Comparison of ENCODE assay signal across 27 mouse cellular contexts in genomic region chr7:98995126-98995727, GRCm38 (mm10).
A peak's percentile ranks its signal among the peaks of the same experiment; 100 is the strongest.
DNase-seq lines count a peak whose midpoint lies in the region; ATAC-seq and TF ChIP-seq lines count a peak whose summit lies in the region.
"Had no signal": no experiment of that assay in that cellular context is flagged by ENCODE, and none has a peak within 500 bp of the region (broad histone marks: within the 10 kb centered on the region; RNA-seq: fewer than 3 reads in every experiment).

No protein-coding gene starts in this region.

- no peak overlapping the region for H3K4me2 ChIP-seq in liver, postnatal 0 days (ENCODE audit: low read depth, low read length)
- H3K4me2 ChIP-seq: embryonic facial prominence, embryonic 13.5 days; forebrain, embryonic 15.5 days; heart, embryonic 15.5 days; limb, embryonic 12.5 days; liver, embryonic 15.5 days; midbrain, embryonic 11.5 days; neural tube, embryonic 12.5 days had no signal

- H3K9me3 ChIP-seq in liver, postnatal 0 days (ENCODE audit: low read length): no peaks in the 10 kb centered on the region
- H3K9me3 ChIP-seq: embryonic facial prominence, embryonic 13.5 days; forebrain, embryonic 10.5 days; forebrain, embryonic 15.5 days; G1E; heart, embryonic 10.5 days; heart, embryonic 15.5 days; limb, embryonic 12.5 days; liver, embryonic 15.5 days; neural tube, embryonic 12.5 days had no signal

- no peak overlapping the region for H3K9ac ChIP-seq in liver, postnatal 0 days (replicated peaks)
- H3K9ac ChIP-seq: embryonic facial prominence, embryonic 13.5 days; forebrain, embryonic 15.5 days; heart, embryonic 15.5 days; limb, embryonic 12.5 days; liver, embryonic 15.5 days; neural tube, embryonic 12.5 days had no signal

- TF ChIP-seq EP300 in liver, postnatal 0 days (IDR thresholded peaks at IDR 0.05; ENCODE audit: low read depth): no peak

- H3K27me3 ChIP-seq in liver, postnatal 0 days (ENCODE audit: insufficient read depth, low read length): no peaks in the 10 kb centered on the region
- H3K27me3 ChIP-seq: embryonic facial prominence, embryonic 13.5 days; forebrain, embryonic 15.5 days; heart, embryonic 15.5 days; limb, embryonic 12.5 days; liver, embryonic 15.5 days; neural tube, embryonic 12.5 days had no signal

- H3K36me3 ChIP-seq in liver, postnatal 0 days (replicated peaks; ENCODE audit: insufficient read depth, low read length): 0 out of 2 replicates have a peak, but pooled peaks cover 2% of the 10 kb centered on the region
- H3K36me3 ChIP-seq: embryonic facial prominence, embryonic 13.5 days; forebrain, embryonic 10.5 days; forebrain, embryonic 15.5 days; heart, embryonic 15.5 days; limb, embryonic 12.5 days; neural tube, embryonic 12.5 days had no signal

- TF ChIP-seq CTCF in liver, postnatal 0 days (IDR thresholded peaks at IDR 0.05; ENCODE audit: low read depth): no peak

- H3K4me1 ChIP-seq in liver, postnatal 0 days (ENCODE audit: insufficient read depth): peaks cover 2% of the 10 kb centered on the region; the same call in 1 of the 2 replicates
- H3K4me1 ChIP-seq: forebrain, embryonic 10.5 days; neural tube, embryonic 12.5 days had no signal

- peak; percentile 51 for DNase-seq in heart, adult 11 months
- no peak for DNase-seq in heart, adult 8-10 months (ENCODE audit: low spot score)
- DNase-seq in testis, postnatal 10 days (ENCODE audit: low spot score): peak; percentile 5
- no peak for DNase-seq in testis, postnatal 14 days (ENCODE audit: low spot score)
- peak; percentile 60 for DNase-seq in induced T-regulatory cell, adult 2 months (ENCODE audit: low read depth)
- DNase-seq in liver, postnatal 0 days: no peak
- DNase-seq in embryo, embryonic 10 days (ENCODE audit: low spot score): no peak
- DNase-seq: adrenal gland, postnatal 14 days; cerebellum, adult 11-12 months; cerebellum, adult 9-11 months; gastrocnemius, postnatal 10 days; kidney, adult 9 months; kidney, postnatal 10 days; layer of hippocampus, adult 9-11 months had no signal

- no peak for ATAC-seq in liver, postnatal 0 days
- ATAC-seq: forebrain, embryonic 15.5 days; hindbrain, embryonic 16.5 days; intestine, embryonic 16.5 days; midbrain, embryonic 16.5 days had no signal

- 73% methylated on average over 5 of the region's 5 CpGs for WGBS in liver, postnatal 0 days (ENCODE audit: insufficient replicate concordance)

- no peak overlapping the region for H3K4me3 ChIP-seq in liver, postnatal 0 days (ENCODE audit: low read depth, low read length)
- H3K4me3 ChIP-seq: embryonic facial prominence, embryonic 13.5 days; forebrain, embryonic 10.5 days; forebrain, embryonic 15.5 days; heart, embryonic 10.5 days; heart, embryonic 15.5 days; limb, embryonic 12.5 days; liver, embryonic 15.5 days; neural tube, embryonic 12.5 days had no signal

- no peak overlapping the region for H3K27ac ChIP-seq in liver, postnatal 0 days (ENCODE audit: low read depth)
- H3K27ac ChIP-seq: forebrain, embryonic 10.5 days; forebrain, embryonic 15.5 days; heart, embryonic 10.5 days; heart, embryonic 15.5 days; limb, embryonic 12.5 days; liver, embryonic 15.5 days; neural tube, embryonic 12.5 days had no signal

Comparison
In these comparisons a context has a peak if more than half of its experiments do, and no peak if none do; other contexts are left out.
1. DNase-seq: peak in heart, adult 11 months (single experiment), testis, postnatal 10 days (single experiment) and induced T-regulatory cell, adult 2 months (single experiment); none in heart, adult 8-10 months (single experiment), testis, postnatal 14 days (single experiment), liver, postnatal 0 days (single experiment) and embryo, embryonic 10 days (single experiment).